Mouse (Mus musculus) frontal cortex, postnatal 10 days (tissue): Measurements from ENCODE around the gene Kdm1a.
A peak's percentile ranks its signal among the peaks of the same experiment; 100 is the strongest.

Source experiments
- DNase-seq, 2 experiments: peaks; one replicate each; pipeline ENCODE4 v3.0.0; 2022; ENCODE audit warnings: low spot score in 2 of 2, mixed read lengths in 1 of 2

Gene Kdm1a

DNA sequence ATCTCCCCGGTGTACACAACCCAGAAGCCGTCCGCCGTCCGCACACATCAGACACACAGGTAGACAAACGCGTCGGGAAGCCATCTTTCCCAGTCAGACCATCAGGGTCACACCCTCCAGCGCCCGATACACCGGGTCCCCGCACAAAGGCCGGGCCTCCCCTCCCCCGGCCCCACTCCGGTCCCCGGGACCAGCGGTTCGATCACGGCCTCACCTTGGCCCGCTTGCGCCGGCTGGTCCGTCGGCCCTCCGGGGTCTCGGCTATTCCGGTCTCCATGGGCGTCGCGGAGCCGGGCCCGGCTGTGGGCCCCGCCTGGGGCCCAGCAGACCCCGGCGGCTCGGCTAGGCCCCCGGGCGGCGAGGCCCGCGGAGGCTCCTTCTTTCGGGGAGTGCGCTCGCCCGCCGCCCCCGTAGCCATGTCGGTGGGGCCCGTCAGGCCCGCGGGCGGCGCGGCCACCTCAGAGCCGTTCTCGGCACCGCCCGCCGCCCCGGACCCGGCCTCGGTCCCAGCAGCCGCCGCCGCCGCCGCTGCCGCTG is 437 bp downstream of the Kdm1a start:
- peak in 1 of 2 experiments; percentile 44 for DNase-seq

GRCm38 (mm10) chr4:136601476-136601875 is 1.0 kb downstream of the Kdm1a start:
- peak in 1 of 2 experiments; percentile 61 for DNase-seq

GRCm38 (mm10) chr4:136600536-136600935 is 2.0 kb downstream of the Kdm1a start:
- no peak for DNase-seq

- no peak for DNase-seq
Measured at GRCm38 (mm10) chr4:136599869-136600268, 2.7 kb downstream of the Kdm1a start.

DNA sequence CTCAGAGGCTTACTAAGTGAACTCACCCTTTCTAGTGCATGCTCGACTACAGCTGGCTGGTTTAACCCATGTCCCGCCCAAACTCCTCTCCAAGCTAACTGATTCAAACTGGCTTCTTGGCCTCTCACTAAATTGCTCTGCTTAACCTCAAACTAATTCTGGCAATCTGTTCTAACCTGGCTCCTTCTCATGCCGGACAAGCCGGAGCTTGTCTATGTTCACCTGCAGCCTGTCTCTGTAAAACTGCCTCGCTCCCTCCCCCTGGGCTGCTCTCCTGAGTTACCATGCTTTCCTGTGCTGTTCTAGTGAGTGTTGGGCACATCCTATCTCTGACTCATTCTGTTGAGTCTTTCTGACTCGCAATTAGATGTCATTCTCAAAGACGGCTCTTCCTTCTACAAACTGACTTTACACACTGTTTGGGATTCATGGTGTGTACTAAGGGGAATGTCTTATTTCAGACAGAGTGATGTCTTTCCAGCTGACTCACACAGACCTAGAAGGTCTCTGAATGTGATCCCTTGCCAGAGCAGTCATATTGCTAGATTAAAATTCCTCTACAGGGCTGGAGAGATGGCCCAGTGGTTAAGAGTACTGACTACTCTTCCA is 4.2 kb downstream of the Kdm1a start:
- no peak for DNase-seq

- no peak for DNase-seq
Measured at GRCm38 (mm10) chr4:136595221-136595620, 7.3 kb downstream of the Kdm1a start.

- no peak for DNase-seq
Measured at GRCm38 (mm10) chr4:136594006-136594405, 8.5 kb downstream of the Kdm1a start.

- no peak for DNase-seq
Measured at GRCm38 (mm10) chr4:136592111-136592510, 10.4 kb downstream of the Kdm1a start.

- no peak for DNase-seq
Measured at GRCm38 (mm10) chr4:136588003-136588402, 14.5 kb downstream of the Kdm1a start.

- no peak for DNase-seq
Measured at GRCm38 (mm10) chr4:136587221-136587827, 15.2 kb downstream of the Kdm1a start.

- DNase-seq, result no peak
Measured at GRCm38 (mm10) chr4:136581885-136582284, 20.6 kb downstream of the Kdm1a start.

GRCm38 (mm10) chr4:136569998-136570397 is 32.5 kb downstream of the Kdm1a start:
- DNase-seq, result no peak

GRCm38 (mm10) chr4:136568629-136569028 is 33.9 kb downstream of the Kdm1a start:
- DNase-seq, result no peak

GRCm38 (mm10) chr4:136562755-136563154 is 39.8 kb downstream of the Kdm1a start:
- DNase-seq, result no peak

DNA sequence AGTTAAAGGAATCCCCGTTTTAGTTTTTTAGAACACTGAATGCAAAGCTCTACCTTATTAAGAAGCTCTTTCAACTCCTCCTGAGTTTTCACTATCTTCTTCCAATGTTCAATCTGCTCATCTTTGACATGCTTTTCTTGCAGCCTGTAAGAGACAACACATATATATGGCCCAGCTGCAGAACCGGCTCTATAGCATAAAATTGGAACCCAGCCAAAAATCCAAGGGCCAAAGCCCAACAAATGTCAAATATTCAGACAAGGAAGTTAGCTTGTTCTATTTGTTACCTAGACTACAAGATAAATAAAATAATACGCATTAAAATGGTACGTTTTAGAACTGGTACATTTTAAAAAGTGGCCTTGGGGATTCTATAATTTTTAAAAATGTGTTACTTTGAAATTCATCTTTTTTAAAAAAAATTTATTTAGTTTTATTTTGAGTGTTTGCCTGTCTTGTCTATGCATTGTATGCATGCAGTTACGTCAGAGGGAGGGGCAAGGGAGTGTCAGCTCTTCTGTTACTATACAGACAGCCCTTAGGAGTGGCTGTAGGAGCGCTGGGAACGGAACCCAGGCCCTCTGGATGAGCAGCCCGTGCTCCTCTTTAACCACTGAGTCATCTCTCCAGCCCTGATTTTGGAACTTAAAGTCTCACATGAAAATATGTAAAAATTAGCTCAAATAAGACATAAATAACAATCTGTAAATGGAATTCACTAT is 42.1 kb downstream of the Kdm1a start:
- no peak for DNase-seq

GRCm38 (mm10) chr4:136559690-136560089 is 42.8 kb downstream of the Kdm1a start:
- DNase-seq, result no peak

DNA sequence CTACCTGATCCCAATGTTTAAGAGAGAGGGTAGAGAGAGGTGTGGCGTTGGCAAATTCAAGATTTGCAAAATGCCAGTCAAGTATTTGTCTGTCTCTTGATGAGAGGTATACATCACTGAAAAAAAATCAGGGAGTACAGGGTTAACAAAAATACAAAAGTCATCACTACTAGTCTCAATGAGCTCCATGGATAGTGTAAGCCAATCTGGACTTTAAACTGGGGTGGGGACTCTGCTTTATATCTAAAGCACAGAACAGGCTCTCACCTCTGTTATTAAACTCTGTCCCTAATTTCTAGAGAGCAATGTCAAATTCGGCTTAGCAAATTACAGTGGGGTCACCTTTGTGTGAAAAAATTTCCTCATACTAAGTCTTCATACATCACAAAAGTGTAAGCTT is 44.9 kb downstream of the Kdm1a start:
- no peak for DNase-seq

DNA sequence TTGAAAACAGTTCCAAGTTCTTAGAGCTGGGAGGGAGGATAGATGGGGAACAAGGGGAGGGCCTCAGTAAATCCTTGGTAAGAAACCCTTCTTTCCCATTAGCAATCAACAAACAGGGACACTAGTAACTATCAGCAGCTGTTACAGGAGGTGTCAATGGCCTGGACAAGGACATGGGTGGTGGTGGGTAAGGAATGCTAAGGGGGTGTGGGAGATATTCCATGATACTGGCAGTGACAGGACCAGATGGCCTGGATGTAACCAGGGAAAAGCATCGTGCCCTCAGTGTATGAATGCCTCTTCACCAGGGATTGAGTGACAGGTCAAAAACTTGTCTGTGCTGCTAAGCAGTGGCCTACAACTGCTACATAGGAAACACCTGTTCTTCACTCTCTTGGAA is 49.4 kb downstream of the Kdm1a start:
- no peak for DNase-seq

- no peak for DNase-seq
Measured at GRCm38 (mm10) chr4:136548381-136548801, 54.1 kb downstream of the Kdm1a start.

- no peak for DNase-seq
Measured at GRCm38 (mm10) chr4:136547721-136548120, 54.8 kb downstream of the Kdm1a start.

DNA sequence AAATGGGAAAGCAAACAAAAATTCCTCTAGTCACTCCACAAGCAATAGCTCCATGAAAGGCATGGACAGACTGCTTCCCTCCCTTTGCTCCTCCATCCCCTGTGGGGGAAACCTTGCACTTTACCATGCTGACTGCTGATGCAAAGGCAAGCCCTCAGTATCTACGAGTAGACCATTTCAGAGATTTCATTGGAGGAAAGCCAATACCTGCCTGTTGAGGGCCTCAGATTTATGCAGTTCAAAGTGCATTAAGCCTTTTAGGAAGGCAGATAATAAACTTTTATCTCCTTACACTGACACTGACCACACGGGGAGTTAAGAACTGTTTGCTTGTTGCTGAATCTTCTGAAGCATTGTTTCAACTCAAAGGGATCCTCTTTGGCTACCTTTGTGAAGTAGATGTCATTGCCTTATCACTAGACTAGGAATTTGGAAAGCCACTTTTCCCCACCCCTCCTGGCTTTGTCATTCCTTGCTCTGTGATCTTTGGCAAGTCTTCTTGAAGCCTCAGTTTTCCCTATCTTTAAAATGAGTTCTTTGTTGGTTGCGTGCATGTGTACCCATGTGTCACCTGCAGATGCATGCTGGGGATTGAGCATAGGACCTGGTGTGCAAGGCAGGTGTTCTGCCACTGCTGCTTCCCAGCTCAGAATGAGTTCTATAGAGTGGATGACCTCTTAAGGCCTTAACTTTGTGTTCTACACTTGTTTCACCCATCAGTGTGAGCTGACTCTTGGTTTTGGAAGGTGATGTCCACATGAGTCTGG is 56.1 kb downstream of the Kdm1a start:
- DNase-seq, result no peak

DNA sequence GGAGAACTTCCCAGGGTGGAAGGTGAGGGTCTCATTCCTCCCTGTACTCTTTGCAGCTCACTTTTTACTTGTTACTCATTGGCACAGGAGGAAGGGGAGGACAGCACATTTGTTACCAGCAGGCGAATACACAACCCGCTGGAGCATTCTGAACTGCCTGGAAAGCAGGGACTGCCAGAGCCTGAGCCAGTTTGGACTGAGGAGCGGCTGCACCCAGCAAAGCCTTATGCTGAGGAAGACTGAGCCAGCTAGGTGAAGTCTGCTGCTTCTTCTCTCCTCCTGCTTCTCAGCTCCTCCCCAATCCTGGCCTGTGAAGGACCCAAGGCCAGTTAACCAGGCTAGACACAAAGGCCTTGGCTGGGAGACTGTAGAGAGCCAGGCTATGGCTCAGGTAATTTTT is 57.4 kb downstream of the Kdm1a start:
- DNase-seq, result no peak
